Mouse (Mus musculus): Measurements from ENCODE around the gene Tsku. TPM values are rescaled to one million over a fixed set of nuclear protein-coding genes. Genes with fewer than 3 reads are reported as not detected.

Tsku gene
- total RNA-seq, 2 experiments from 2014 or later: 1.3 to 1.6 TPM

- DNase-seq: peak; percentile 49
These were observed 1.0 kb downstream of the Tsku start for GRCm38 (mm10) chr7:98359951-98360620.

DNA sequence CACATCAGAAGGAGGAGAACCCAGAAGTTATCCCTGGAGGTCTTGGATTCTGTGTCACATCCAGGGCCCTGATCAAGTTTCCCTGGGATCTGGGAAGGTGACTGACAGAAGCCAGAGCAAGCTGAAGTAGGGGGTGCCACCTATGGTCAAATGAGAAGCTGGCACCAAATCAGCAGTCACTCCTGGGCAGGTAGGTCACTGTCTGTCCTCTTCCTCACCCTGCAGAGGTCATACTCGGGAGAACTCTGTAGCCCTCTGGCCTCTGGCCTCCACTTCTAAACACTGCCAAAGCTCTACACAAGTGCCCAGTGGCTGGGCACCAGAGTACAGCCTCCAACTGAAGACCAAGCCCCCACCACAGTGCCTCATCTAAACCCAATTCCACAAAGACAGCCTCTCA lies 3.1 kb downstream of the Tsku start:
- DNase-seq: no peak

- no peak for DNase-seq
These were observed 3.8 kb downstream of the Tsku start for GRCm38 (mm10) chr7:98357324-98357723.

DNA sequence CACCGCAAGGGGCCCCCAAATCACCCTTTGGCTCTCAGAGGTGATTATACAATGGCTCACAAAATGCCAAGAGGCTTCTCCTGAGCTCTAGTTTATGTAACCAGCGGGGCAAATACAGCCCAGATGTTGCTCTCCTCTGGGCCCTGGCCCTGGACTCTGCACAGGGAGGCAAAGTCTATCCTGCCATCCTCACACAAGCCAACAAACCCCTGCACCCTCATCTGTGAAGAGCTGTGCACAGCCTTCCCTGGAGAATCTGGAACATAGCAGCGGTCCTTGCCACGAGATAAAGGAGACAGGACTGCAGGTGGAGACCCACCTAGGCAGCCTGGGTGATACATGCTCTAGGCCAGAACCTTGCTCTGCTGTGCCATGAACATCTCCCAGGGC lies 6.2 kb downstream of the Tsku start:
- no peak for DNase-seq

DNA sequence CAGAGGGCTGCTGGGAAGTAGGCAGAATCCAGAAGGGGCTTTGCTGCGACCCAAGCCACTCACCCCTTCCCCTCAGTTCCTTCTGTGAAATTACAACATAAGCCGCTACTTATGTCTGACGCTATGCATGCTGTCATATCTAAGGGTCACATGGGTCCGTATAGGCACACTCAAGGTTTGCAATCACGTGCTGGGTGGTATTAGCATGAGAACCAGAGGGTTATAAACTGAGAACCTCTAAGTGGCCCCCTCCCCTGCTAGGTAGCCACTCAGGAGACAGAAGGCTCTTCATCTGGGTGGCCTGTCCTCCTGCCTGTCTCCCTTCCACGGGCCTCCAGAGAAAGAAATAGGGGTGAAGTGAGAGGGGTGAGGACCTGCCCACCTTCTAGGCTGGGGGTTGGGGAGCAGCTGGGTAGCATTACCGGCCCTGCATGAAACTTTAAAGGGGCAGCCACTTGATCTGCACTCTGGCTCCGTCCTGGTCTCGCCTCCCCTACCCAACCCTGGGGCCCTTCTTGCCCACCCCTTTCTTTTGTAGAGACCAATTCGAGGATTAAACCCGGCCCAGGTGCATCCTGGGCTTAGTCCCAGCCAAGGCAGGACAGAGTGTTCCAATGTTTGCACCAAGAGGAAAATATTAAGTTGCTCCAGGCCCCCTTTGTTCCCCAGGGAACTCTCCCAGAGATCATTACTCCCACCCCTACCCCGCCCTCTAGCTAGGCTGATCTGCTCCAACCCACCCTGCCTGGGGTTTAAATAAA lies 6.8 kb downstream of the Tsku start:
- peak; percentile 38 for DNase-seq

DNA sequence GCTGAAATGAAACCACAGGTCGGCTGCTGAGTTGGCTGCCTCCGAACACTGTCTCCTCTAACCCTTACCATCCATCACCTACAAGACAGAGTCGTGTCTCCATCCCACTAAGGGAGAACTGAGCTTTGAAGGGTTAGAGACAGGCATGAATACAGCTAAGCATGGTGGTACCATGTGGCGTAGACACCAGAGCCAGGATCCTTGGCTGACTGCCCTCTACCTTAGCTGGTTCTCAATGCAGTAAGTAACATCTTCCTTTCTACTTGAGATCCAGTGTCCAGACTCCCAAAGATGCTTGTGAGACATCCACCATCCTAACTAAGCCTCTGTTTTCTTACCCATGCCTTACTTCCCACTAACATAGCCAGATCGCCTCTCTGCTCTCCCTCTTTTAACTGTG lies 7.5 kb downstream of the Tsku start:
- DNase-seq: no peak

- DNase-seq: no peak
These were observed 9.6 kb downstream of the Tsku start for GRCm38 (mm10) chr7:98351523-98351922.

DNA sequence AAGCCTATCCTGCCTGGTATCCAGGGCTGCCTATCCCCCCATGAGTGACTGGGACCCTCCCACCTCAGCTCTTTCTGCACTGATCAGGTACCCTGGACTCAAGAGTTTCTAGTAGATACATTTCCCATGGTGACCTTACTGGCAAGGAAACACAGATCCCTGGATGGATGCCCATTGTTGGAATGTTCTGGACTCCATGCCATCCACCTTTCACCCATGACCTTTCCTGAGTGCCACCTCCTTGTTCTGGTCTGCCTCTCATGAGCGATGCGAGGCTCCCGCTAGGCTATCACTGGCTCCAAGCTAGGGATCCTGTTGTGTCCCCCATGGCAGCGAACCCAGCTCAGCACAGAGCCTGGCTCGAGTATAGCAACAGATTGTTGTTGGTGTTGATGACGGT lies 11.3 kb downstream of the Tsku start:
- no peak for DNase-seq

- peak; percentile 63 for DNase-seq
These were observed 12.0 kb downstream of the Tsku start for GRCm38 (mm10) chr7:98349096-98349495.

DNA sequence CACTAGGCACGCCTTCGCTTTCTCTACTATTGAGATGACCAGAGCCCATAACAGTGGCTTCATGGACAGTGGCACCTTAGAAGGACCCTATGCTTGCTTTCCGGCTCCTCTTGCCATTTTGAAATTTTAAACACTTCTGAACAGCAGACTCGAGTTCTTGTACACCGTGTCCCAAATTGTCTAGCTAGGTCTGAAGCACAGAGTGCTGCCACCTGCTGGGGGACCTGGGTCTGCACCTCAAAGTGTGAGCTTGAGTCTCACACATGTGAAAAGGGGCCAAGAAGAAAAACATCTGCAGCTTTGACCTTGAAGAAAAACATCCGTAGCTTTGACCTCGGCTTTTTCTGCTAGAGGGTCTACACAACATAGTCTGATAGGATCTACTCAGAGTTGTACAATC lies 13.1 kb downstream of the Tsku start:
- DNase-seq: no peak

- no peak for DNase-seq
These were observed 13.7 kb downstream of the Tsku start for GRCm38 (mm10) chr7:98347471-98347870.

DNA sequence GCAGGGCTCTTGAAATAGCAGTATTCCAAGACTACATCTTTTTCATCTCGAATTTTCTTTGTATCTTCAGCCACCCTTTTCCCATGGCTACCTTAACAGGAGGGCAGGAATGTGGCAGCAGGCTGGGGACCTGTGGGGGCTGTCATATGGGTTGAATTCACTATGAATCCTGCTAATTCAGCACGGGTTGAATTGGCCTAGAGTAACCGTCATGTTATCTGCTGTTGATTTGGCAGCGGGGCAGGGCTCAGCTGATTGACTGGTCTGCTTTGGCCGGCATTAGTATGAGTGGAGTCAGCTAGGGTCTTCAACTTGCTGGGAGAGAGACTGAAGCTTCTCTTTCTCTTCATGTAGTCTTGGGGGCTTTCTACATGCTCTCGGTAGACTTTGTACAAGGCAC lies 16.1 kb downstream of the Tsku start:
- no peak for DNase-seq

DNA sequence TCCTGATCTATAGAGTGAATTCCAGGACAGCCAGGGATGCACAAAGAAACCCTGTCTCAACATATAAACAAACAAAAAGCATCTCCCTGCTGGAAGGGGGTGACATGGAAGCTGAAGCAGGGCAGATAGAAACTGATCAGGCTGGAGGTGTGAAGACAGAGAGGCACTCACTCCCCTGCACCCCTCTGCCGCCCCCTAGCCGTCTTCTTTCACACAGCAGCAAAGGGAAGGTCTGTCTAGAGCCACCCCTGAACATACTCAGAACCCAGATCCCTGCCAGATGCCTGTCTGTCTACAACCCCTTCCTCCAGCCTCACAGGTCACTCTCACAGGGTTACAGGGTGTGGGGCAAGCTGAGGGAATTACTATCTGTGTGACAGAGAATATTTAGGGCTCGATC lies 16.8 kb downstream of the Tsku start:
- DNase-seq: no peak

DNA sequence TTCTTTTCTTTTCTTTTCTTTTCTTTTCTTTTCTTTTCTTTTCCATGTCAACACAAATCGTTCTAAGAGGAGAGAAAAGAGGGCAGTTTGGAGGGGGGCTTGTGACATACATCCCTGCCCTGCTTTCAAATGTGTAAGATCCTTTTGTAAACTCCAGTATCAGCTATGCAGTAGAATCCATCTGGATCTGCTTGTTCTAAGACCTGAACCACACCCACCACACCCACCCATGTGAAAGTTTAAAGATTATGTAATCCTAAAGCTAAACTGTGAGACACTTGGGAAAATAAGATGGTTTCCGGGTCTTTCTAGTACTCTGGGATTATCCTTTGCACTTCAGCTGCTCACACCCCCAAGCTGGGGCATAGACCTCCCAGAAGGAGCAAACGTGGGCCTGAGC lies 18.9 kb downstream of the Tsku start:
- no peak for DNase-seq

- peak; percentile 67 for DNase-seq
These were observed 19.7 kb downstream of the Tsku start for GRCm38 (mm10) chr7:98341475-98341874.

GRCm38 (mm10) chr7:98340343-98340742 lies 20.8 kb downstream of the Tsku start:
- no peak for DNase-seq

GRCm38 (mm10) chr7:98333987-98334386 lies 27.1 kb downstream of the Tsku start:
- DNase-seq: no peak

GRCm38 (mm10) chr7:98333507-98333906 lies 27.6 kb downstream of the Tsku start:
- no peak for DNase-seq

DNA sequence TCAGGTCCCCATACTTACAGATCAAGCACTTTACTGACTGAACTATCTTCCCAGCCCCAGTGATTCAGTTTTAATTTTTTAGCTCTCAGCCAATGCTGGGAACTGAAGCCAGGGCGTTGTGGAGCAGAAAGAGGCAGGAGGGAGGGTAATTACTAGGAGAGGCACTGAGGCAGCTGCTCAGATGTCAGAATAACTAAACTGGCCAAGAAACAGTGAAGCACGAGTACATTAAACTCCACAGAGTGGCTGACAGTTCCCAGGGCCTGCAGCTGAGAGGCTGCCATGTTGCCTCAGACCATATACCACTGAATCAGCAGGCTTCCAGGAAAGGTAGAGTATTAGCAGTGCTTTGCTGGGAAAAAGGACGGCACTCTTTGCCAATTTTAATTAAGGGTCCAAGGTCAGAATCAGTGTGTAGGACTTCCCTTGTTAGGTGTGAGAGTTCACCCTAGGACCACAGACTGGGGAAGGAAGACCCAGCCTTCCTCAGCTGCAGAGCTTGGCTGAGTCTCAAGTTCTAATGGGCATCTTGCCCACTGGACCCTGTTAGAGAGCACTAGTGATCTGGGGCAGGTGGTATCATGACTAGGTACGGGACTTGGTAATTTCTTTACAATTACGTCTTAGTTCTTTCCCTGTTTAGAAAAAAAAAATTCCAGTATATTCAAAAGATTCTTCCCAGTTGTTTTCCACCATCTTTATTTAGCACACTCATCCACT lies 28.3 kb downstream of the Tsku start:
- DNase-seq: no peak

- DNase-seq: no peak
These were observed 29.2 kb downstream of the Tsku start for GRCm38 (mm10) chr7:98331932-98332331.

GRCm38 (mm10) chr7:98330375-98331002 lies 30.6 kb downstream of the Tsku start:
- no peak for DNase-seq

GRCm38 (mm10) chr7:98329651-98330374 lies 31.3 kb downstream of the Tsku start:
- no peak for DNase-seq
